Mouse (Mus musculus) E14TG2a.4 (cell line): ENCODE data around the gene 0610037L13Rik.

Experiments used
- CTCF ChIP-seq: conservative IDR thresholded peaks from 2 replicates; pipeline ENCODE4 v1.5.1; 2014; ENCODE audit warnings: low read length
- POU5F1 ChIP-seq: IDR thresholded peaks from 2 replicates; pipeline ENCODE4 v1.6.1; 2014; ENCODE audit warnings: low read length, borderline replicate concordance

GRCm38 (mm10) chr4:107856958-107857686, 32.5 kb upstream of the 0610037L13Rik start:
- no peak for TF ChIP-seq POU5F1
- no peak for TF ChIP-seq CTCF
